Mouse (Mus musculus): ENCODE results near the gene Tbx19.

GRCm38 (mm10) chr1:165192102-165192501 lies 31.5 kb upstream of the Tbx19 start:
- no peak for TF ChIP-seq CTCF (conservative IDR thresholded peaks at IDR 0.05; ENCODE audit: insufficient read depth, insufficient read length, low read depth, low read length)
- no peak for TF ChIP-seq POLR2A (IDR thresholded peaks at IDR 0.05; ENCODE audit: low read depth, low read length)

All from kidney, adult 2 months (tissue).